Mouse (Mus musculus) thymus, postnatal 0 days (tissue): ENCODE data around the gene Sf3a2. TPM values are rescaled to one million over a fixed set of nuclear protein-coding genes. Genes with fewer than 3 reads are reported as not detected.
A peak's percentile ranks its signal among the peaks of the same experiment; 100 is the strongest.
"Not testable (repeated sequence)": the region's sequence is repeated elsewhere in the genome, so short reads cannot be mapped to it uniquely, and the experiment has no call there.

Experiments
- DNase-seq: peaks from one replicate; pipeline ENCODE4 v3.0.0-alpha.2; 2015; ENCODE audit warnings: low spot score
- polyA plus RNA-seq: library from polyadenylated mRNA; unstranded; fragments of >200 nt; fragmentation: Nextera tagmentation; extraction: Ambion mirVana; gene quantifications from 2 replicates; pipeline ENCODE4 v1.2.1, GENCODE M21; 2015

Sf3a2 gene
- polyA plus RNA-seq, 1 experiment from 2014 or later: 62.7 TPM

GRCm38 (mm10) chr10:80823316-80823715 lies 25.3 kb downstream of the Sf3a2 start:
- no peak for DNase-seq

DNA sequence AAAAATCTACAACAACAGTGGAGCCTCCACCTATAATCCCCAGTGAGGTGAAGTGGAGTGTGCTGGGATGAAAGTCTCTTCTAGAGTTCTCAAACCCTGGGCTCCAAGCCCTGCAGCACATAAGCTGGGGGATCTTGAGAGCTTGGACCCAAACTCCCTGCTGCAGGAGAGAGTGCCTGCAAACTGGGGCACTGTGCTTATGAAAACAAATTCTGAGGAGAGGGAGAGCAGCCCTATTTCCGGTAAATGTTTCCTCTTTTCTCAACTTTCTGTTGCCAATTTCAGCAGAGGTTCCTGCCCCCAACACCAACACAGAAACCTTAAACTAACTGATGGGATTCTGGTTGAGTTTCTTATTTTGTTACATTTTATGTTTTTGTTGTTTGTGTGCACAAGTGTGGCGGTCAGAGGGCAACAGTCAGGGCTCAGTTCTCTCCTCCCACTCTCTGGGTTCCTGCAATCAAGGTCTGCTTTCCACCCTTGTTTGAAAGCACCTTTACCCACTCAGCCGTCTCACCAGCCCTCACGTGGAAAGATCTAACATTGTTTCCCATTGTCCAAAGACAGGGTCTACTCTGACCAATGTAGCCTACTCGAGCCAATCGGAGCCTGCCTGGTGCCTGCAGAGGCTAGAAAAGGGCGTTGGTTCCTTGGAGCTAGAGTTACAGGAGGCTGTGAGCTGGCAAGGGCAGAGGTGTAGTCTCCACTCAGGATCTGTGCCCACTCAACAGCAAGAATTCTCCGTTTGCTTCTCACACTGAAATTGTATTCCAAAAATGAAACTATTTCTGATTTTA lies 26.0 kb downstream of the Sf3a2 start:
- peak; percentile 46 for DNase-seq

DNA sequence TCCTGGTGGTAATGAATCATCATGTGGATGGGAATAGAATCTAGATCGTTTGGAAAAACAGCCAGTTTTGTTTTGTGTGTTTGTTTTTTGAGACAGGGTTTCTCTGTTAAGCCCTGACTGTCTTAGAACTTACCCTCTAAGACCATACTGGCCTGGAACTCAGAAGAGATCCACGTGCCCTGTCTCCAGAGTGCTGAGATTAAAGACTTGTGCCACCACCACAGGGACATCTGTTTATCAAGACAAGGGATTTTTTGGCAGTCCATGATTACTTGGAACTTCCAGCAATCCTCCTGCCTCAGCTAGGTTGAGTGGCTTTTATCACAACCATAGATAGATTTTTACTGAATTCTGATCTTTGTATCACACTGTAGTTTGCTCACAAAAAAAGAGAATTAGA lies 26.8 kb downstream of the Sf3a2 start:
- no peak for DNase-seq

DNA sequence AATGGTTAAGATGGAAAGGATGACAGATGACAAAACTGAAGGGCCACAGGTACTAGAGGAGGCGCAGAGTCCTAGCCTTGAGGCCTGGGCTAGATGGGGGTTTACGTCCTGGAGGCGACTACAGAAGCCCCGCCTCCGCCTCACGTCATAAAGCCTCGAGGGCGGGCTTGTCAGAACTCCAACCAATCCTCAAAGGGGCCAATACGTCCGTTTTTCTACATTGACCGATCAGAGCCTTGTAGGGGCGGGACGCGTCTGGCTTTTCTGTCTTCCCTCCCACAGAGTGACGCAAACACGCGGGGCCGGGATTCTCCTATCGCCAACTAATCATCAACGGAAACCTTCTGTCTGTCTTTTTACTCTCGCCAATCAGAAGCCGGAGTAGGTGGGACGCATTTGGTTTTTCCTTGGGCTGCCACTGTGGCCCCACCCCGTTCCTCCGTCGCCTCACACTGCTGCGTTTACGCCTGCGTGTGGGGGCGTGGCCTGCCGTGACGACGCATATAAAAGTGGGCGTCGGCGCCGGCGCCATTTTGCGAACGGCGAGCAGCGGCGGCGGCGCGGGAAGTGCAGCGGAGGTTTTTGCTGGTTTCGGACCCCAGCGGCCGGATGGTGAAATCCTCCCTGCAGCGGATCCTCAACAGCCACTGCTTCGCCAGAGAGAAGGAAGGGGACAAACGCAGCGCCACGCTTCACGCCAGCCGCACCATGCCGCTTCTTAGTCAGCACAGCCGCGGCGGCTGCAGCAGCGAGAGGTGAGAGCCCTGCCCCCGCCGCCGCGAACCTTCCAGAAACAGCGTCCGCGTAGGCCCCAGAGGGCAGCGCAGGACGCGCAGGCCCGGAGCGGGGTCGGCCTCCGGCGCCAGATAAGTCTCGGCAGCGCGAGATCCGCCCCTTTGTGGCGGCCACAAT lies 28.4 kb downstream of the Sf3a2 start, which contains the start of gene Oaz1:
Gene Oaz1, plus strand, starts transcription at position 506 of the 912 bp plus-strand sequence.
- peak; percentile 99 for DNase-seq

- DNase-seq: no peak
Measured at GRCm38 (mm10) chr10:80827063-80827869, 29.3 kb downstream of the Sf3a2 start.

GRCm38 (mm10) chr10:80827870-80828420 lies 29.9 kb downstream of the Sf3a2 start:
- DNase-seq: no peak

- not testable (repeated sequence) for DNase-seq
Measured at GRCm38 (mm10) chr10:80828587-80828986, 30.6 kb downstream of the Sf3a2 start.

DNA sequence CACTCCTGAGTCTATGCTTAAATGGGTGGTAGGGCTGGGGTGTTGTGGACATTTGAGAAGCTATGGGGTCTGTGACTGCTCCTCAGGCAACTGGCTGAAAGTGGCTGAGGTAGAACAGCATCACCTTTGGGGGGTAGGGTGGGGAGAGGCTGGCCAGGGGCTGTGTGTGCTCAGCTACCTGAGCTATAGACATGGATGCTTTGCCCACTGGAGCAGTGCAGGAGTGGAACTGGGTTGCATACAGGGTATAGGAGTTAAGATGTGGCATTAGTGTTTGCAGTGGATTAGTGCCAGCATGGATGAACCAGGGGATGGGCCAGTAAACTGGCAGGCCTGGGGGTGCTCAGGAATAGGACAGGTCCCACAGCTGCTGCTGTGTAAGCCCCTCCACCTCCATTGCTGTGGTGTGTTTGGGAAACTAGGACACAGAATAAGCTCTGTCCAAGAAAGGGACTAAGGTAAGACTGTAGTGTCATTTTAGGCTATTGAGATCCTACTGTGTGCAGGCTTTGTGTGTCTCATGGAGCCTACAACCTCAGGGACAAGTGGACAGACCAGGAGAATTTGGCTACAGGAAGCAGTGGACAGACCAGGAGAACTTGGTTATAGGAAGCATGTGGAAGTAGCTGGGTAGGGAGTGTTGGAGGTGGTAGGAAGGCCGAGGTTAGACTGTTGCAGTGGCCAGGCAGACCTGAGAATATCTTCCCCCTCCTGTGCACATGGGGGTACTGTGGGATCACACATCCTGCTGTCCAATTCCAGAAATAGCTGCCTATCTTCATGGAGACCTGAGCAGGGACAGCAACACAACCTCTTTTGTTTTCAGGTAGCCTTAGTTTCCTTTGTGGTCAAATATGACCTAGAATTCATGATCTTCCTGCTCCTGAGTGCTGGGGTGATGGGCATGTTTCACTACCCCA lies 31.6 kb downstream of the Sf3a2 start:
- no peak for DNase-seq

DNA sequence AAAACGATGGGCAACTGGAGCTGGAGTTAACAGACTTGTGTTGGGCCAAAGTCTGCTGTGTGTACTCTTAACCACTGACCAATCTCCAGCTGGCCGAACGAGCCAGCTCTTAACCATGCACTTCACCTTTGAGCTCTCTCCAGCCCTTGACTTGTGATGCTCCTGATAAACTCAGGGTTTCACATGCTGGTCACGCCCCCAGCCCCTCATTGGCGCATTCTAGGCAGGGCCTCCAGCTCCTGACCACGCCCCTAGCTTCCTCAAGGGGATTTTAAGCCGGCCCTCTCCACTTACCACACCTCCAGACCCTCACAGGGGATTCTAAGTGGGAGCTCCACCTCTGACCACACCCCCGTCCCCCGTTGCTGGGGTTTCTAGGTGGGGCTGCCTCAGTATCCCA lies 33.1 kb downstream of the Sf3a2 start:
- DNase-seq: peak; percentile 63

DNA sequence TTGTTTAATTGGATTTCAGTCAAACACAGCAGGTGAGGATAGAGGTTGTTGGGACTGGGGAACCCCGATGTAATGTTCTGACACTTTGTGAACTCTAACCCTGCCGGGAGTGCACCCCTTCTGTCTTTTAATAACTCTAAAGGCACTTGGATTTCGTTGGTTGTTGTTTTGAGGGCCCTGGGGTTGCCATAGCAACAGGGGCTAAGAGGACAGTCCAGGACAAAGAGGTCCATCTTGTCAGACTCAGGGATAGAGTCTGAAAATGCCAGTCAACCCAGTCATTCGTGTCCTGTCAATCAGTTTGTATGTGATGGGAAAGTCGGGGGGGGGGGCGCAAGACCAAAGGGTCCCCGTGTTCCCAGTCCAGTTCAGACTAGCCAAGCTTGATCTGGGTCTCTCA lies 34.8 kb downstream of the Sf3a2 start:
- no peak for DNase-seq

DNA sequence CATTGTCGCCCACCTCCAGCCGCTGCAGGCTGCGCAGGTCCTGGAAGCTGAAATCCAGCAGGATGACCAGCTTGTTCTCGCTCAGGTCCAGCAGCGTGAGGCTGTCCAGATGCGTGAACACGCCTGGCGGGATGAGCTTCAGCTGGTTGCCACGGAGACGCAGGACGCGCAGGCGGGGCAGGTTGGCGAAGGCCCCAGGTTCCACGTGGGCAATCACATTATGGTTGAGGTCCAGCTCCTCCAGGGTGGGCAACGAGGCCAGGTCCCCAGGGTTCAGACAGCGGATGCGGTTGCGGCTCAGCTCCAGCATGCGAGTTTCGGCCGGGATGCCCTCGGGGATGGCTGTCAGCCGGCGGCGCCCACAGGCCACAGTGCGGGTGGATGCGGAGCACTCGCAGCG lies 37.6 kb downstream of the Sf3a2 start:
- no peak for DNase-seq

- DNase-seq: no peak
Measured at GRCm38 (mm10) chr10:80836949-80837379, 39.0 kb downstream of the Sf3a2 start.

DNA sequence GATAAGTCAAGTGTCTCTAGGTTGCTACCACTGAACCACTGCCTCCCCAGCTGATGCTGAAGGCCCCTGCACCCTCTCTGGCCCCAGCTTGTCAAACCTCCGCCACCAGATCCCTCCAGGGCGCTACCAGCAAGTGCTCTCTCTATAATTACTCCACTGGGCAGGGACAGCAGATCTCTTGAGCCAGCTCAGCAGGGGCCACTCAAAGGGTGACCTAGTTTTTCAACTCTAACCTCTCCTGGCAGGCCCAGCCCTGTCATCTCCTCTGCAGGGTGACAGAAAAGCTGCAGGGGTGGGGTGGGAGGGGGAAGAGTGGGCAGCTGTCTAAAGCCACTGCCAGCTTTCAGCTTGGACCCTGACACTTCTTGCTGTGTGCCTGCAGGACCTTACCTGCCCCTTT lies 39.8 kb downstream of the Sf3a2 start:
- no peak for DNase-seq

DNA sequence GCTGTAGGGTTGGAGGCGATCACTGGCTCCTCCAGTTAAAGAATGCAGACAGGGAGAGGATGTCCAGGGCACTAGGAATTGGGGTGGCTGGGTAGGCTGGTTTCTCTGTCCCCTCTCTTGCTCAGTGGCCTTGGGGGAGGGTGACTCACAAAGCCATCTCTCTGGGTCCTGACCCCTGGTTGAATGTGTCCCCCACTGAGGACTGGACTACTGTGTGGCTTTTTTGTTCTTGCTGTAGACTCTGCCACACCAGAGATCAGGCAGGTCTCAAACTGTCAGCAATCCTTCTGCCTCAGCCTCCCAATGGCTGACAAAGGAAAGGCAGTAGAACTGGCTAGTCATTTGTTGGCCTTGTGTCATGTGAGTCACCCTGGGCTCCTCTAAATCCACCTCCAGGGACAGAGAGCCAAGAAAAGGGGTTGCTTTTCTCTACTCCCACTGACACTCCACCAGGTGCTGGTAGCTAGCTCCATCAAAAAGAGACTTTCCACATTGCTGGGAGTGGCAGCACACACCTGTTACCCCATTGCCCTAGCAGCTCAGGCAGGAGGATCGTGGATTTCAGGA lies 40.4 kb downstream of the Sf3a2 start:
- no peak for DNase-seq

- DNase-seq: no peak
Measured at GRCm38 (mm10) chr10:80839848-80840247, 41.9 kb downstream of the Sf3a2 start.

DNA sequence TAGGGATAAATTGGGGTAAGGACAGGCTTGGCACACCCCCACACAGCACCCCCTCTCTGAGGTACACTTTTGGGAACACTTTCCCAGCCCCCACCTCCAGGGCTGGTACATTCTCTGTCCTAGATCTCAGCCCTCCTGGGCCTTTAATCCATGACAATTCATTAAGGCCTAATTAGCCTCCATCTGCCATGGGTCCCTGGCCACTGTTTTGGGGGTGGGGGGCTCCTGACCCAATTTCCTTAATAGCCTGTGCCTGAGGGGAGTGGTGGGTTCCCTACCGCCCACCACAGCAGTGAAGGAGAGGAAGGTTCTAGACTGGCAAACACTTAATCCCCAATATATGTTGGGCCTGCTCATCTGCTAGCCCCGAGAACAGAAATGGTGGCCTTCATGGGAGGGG lies 43.7 kb downstream of the Sf3a2 start:
- DNase-seq: no peak

DNA sequence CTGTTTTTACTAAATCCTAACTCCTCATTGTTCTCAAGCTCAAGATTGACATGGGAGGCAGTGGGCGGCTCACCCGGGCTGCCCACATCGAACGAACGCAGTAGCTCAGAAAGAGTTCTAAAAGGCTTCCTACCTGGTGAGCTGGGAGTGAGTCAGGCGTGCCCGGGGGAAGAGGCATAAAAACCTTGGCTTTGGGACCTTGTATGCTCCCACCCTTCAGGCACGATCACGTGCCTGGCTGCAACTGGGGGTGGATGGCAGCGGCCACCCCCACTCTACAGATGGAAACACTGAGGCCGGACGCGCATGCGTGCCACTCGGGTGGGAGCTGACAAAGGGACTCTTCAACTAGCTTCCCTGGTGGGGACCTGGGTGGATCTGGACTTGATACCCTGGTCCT lies 44.3 kb downstream of the Sf3a2 start:
- no peak for DNase-seq

DNA sequence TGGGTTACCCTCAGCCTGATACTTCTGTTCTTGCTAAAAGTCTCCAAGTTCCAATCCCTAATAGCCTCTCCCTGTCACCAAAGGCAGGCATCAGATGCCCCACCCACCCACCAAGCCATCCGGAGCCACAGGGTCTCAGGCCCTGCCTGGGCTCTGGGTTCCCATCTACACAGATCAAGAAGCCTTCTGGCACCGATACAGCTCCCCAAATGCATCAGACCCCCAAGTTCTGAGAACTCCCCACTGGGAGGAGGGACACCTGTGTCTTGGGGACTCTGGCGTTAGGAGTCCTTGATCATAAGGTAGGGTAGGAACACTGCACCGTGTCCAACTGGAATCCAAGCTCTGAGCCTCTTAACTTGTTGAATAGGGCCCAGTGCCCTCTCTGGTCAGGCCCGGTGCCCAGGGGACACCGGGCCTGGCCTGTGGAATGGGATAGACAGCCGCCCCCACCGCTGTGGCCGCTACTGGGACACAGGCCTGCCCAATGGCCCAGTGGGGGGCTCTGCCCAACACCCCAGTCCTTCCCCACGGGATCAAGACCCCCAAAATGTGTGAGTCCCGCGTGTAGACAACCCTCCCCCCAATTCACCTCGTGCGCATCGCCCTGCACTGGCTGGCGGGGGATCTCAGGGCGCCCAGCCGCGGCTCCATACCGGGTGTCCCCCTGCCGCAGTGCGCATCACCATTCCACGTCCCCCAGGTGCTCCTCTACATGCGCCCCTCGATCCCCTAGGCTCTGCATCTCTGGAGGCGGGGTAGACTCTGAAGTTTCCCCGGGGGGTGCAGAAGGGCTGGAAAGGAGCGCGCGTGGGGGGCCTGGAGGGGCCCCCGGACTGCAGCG lies 45.3 kb downstream of the Sf3a2 start:
- no peak for DNase-seq
